In genomic region chr2:68466124-68467070, GRCm38 (mm10) we compare ENCODE assay signal across 8 mouse cellular contexts. TPM values are rescaled to one million over a fixed set of nuclear protein-coding genes. Genes with fewer than 3 reads are reported as not detected.
DNase-seq lines count a peak whose midpoint lies in the region; ATAC-seq and TF ChIP-seq lines count a peak whose summit lies in the region.

No protein-coding gene starts in this region.

- no peak for TF ChIP-seq CTCF in gastrocnemius, adult 2 months (IDR thresholded peaks at IDR 0.05)

- peak overlapping the region; percentile 20; the same call in 1 of the 2 replicates for H3K4me3 ChIP-seq in gastrocnemius, adult 2 months
- no peak overlapping the region for H3K4me3 ChIP-seq in midbrain, embryonic 14.5 days (replicated peaks; ENCODE audit: low read depth, low read length)

- H3K9ac ChIP-seq in midbrain, embryonic 14.5 days (replicated peaks; ENCODE audit: low read length), result no peak overlapping the region

- no peaks in the 10 kb centered on the region for H3K9me3 ChIP-seq in midbrain, embryonic 14.5 days (ENCODE audit: control insufficient read depth, low read length)

- peaks cover 18% of the 10 kb centered on the region for H3K4me1 ChIP-seq in midbrain, embryonic 14.5 days (ENCODE audit: control insufficient read depth, insufficient read depth, low read length)

- H3K4me2 ChIP-seq in midbrain, embryonic 14.5 days (ENCODE audit: low read length), result no peak overlapping the region

- DNase-seq in spleen, postnatal 36 days (ENCODE audit: low spot score in 2 of 2), result peak; percentile 21 to 40
- no peak for DNase-seq in spleen, postnatal 4 days (ENCODE audit: low spot score in 2 of 2)
- DNase-seq in gastrocnemius, adult 2 months, result peak; percentile 79
- DNase-seq in ovary, postnatal 36 days (ENCODE audit: low spot score), result peak; percentile 56
- DNase-seq in retina, postnatal 1 day, result no peak
- DNase-seq in midbrain, embryonic 14.5 days, result no peak
- no peak for DNase-seq in frontal cortex, postnatal 36 days (ENCODE audit: low spot score in 2 of 2)

- WGBS in midbrain, embryonic 14.5 days, result 82% methylated on average over 19 of the region's 19 CpGs

- intact Hi-C loops in gastrocnemius, adult 2 months (cut with DNase I), result no loop called here

- H3K27ac ChIP-seq in gastrocnemius, adult 2 months, result no peak overlapping the region
- no peak overlapping the region for H3K27ac ChIP-seq in midbrain, embryonic 14.5 days (replicated peaks; ENCODE audit: low read depth, low read length)

- ATAC-seq in inflammation-experienced regulatory T-cells, adult 6 months, result peak; percentile 89
- no peak for ATAC-seq in midbrain, embryonic 14.5 days (ENCODE audit: low FRiP score, low TSS enrichment)

- no peaks in the 10 kb centered on the region for H3K36me3 ChIP-seq in midbrain, embryonic 14.5 days (ENCODE audit: control insufficient read depth, insufficient read depth, low read length)

- no peaks in the 10 kb centered on the region for H3K27me3 ChIP-seq in midbrain, embryonic 14.5 days (ENCODE audit: control insufficient read depth, insufficient read depth, low read length)

RNA-seq across cellular contexts. Expression of gene Stk39, which starts 5.7 kb away (rescaled TPM):
- 1 to 10 TPM; 1.9 to 4.1 TPM for total RNA-seq in gastrocnemius, adult 2 months (2021)
- 10 to 100 TPM; 18.2 to 26.0 (median 18.6) TPM for polyA plus RNA-seq in inflammation-experienced regulatory T-cells, adult 6 months (2017; shearing (Covaris generic))
- 29.3 and 39.0 TPM in 2 replicates for polyA plus RNA-seq in midbrain, embryonic 14.5 days (2014; fragmentation: Nextera tagmentation; extraction: Ambion mirVana)

Comparison
In these comparisons a context has a peak if more than half of its experiments do, and no peak if none do; other contexts are left out.
1. DNase-seq: peak in spleen, postnatal 36 days (2 of 2), gastrocnemius, adult 2 months (single experiment) and ovary, postnatal 36 days (single experiment); none in spleen, postnatal 4 days (0 of 2), retina, postnatal 1 day (single experiment), midbrain, embryonic 14.5 days (single experiment) and frontal cortex, postnatal 36 days (0 of 2).